Mouse (Mus musculus) kidney, embryonic 14.5 days (tissue): ENCODE results near the gene Espn. TPM values are rescaled to one million over a fixed set of nuclear protein-coding genes. Genes with fewer than 3 reads are reported as not detected.

Source experiments
- ATAC-seq: fragments of 200-750 bp; cut with Nextera tagmentation; 2 replicates; pipeline ENCODE4 v1.8.0; 2017; ENCODE audit warnings: moderate number of reproducible peaks, mild to moderate bottlenecking, moderate TSS enrichment, moderate library complexity; ENCODE audit not compliant: low FRiP score, low TSS enrichment
- H3K27ac ChIP-seq: fragments of 300-500 bp; sonication (generic); 2 replicates; pipeline ENCODE4 v1.5.1; 2014; ENCODE audit warnings: low read depth, mild to moderate bottlenecking, low read length, moderate library complexity, mixed read lengths
- H3K27me3 ChIP-seq: fragments of 300-500 bp; sonication (generic); 2 replicates; pipeline ENCODE4 v1.6.1; 2014; ENCODE audit warnings: mild to moderate bottlenecking, low read length; ENCODE audit not compliant: control insufficient read depth, insufficient read depth
- H3K36me3 ChIP-seq: fragments of 300-500 bp; sonication (generic); 2 replicates; pipeline ENCODE4 v1.6.1; 2014; ENCODE audit warnings: low read length, mixed read lengths; ENCODE audit not compliant: control insufficient read depth, insufficient read depth
- H3K4me1 ChIP-seq: fragments of 300-500 bp; sonication (generic); 2 replicates; pipeline ENCODE4 v1.6.1; 2014; ENCODE audit warnings: low read length, mixed read lengths; ENCODE audit not compliant: control insufficient read depth, insufficient read depth
- H3K4me2 ChIP-seq: fragments of 300-500 bp; sonication (generic); replicated peaks from 2 replicates; pipeline ENCODE4 v1.6.1; 2014; ENCODE audit warnings: low read depth, mild to moderate bottlenecking, low read length
- H3K4me3 ChIP-seq: fragments of 300-500 bp; sonication (generic); 2 replicates; pipeline ENCODE4 v1.5.1; 2014; ENCODE audit warnings: mild to moderate bottlenecking, low read length
- H3K9ac ChIP-seq: fragments of 300-500 bp; sonication (generic); 2 replicates; pipeline ENCODE4 v1.6.1; 2014; ENCODE audit warnings: low read depth, mild to moderate bottlenecking, low read length, moderate library complexity
- H3K9me3 ChIP-seq: fragments of 300-500 bp; sonication (generic); 2 replicates; pipeline ENCODE4 v1.6.1; 2016; ENCODE audit warnings: low read length; ENCODE audit not compliant: control insufficient read depth
- WGBS: fragments of 180-500 bp; shearing (Covaris S2); extraction: QIAGEN DNeasy Blood & Tissue Kit; methylation state at CpG from one replicate; pipeline ENCODE4 v1.1.7; 2014; 5-methylcytosine and 5-hydroxymethylcytosine counted together
- polyA plus RNA-seq: library from polyadenylated mRNA; unstranded; fragments of >200 nt; fragmentation: Nextera tagmentation; extraction: Ambion mirVana; gene quantifications from 2 replicates; pipeline ENCODE4 v1.2.1, GENCODE M21; 2014

Espn gene
- polyA plus RNA-seq, 1 experiment from 2014 or later: 36.1 TPM

GRCm38 (mm10) chr4:152182205-152182604 lies 30.0 kb upstream of the Espn start:
- whole genome bisulfite sequencing: 84% methylated on average over 10 of the region's 10 CpGs
- peaks cover 33% of the 10 kb centered on the region for H3K4me1 ChIP-seq
- no peak for ATAC-seq

DNA sequence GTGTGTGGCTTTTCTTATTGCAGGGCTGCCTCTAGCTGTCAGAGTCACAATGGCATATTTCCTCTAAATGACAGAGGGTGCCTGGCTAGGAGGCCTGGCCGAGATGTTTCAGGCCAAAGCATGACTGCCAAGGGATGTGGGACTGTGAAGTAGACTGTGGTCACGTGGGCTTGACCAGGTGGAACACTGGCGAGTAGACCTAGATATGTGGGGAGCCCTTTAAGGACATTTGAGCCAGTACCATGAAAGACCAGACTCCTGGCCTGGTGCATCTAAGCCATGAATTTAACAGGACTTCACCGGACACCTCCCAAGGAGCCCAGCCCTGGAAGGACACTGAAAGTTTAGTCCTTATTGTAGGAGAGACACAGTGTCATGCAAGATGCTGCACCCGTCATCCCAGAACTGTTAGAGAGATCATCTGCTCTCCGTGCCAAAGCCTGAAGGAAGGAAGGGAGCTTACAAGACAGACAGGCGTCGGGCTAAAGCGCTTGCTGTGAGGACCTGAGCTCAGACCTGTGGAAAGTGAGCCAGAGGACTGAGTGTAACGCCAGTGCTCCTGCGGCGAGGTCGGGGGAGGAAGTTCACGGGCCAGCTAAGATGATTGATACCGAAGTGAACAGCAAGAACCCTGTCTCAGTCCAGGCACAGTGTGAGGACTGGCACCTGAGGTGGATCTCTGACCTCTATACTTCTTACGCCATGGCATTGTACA lies 27.9 kb upstream of the Espn start:
- H3K4me2 ChIP-seq: no peak overlapping the region
- no peak overlapping the region for H3K4me3 ChIP-seq
- no peak overlapping the region for H3K27ac ChIP-seq
- H3K36me3 ChIP-seq: no peaks in the 10 kb centered on the region
- WGBS: 68% methylated on average over 16 of the region's 16 CpGs
- H3K9ac ChIP-seq: no peak overlapping the region
- no peaks in the 10 kb centered on the region for H3K9me3 ChIP-seq
- H3K4me1 ChIP-seq: peaks cover 12% of the 10 kb centered on the region
- ATAC-seq: no peak
- H3K27me3 ChIP-seq: peaks cover 5% of the 10 kb centered on the region

More at GRCm38 (mm10) chr4:152182205-152182604, 30.0 kb upstream of the Espn start:
- Histone ChIP-seq H3K4me2 (no peak overlapping the region), H3K36me3 (no peaks in the 10 kb centered on the region), H3K9me3 (no peaks in the 10 kb centered on the region), H3K27me3 (peaks cover 5% of the 10 kb centered on the region), H3K4me3 (no peak overlapping the region), H3K9ac (no peak overlapping the region), H3K27ac (no peak overlapping the region)

- H3K9ac ChIP-seq: peak overlapping the region; percentile 68; the same call in 1 of the 2 replicates
- 11% methylated on average over 16 of the region's 16 CpGs for WGBS
- H3K27me3 ChIP-seq: peaks cover 5% of the 10 kb centered on the region
- H3K27ac ChIP-seq: no peak overlapping the region
- H3K9me3 ChIP-seq: no peaks in the 10 kb centered on the region
- peak overlapping the region; percentile 76 for H3K4me3 ChIP-seq
- ATAC-seq: no peak
- H3K4me1 ChIP-seq: peaks cover 11% of the 10 kb centered on the region; the same call in 1 of the 2 replicates
- H3K36me3 ChIP-seq: no peaks in the 10 kb centered on the region
- H3K4me2 ChIP-seq: peak overlapping the region; percentile 96
These were observed 26.9 kb upstream of the Espn start for GRCm38 (mm10) chr4:152178916-152179705.

DNA sequence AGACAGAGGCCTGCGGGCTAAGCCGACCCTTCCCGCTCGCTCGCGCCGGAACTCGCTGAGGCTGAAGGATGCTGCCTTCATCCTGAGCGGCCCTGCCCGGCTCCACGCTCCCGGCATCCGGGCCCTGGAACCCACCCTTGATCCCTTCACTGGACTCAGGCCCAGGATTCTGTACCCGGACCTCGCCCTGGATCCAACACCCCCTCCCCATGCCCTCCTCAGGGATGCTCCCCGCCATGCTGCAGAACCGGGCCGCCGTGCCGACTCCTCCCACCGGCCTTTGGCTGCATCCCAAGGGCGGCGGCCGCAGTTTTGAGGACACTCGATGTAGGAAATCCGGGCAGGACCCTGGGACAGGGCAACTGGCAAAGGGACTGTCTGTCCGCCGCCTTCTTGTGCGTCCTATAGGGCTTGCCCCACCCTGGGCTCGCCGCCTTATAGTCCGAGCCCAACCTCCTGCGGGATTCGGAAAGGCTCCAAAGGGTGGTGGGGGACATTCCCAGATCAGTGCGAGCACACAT lies 26.2 kb upstream of the Espn start:
- Histone ChIP-seq H3K36me3 (no peaks in the 10 kb centered on the region), H3K4me2 (peak overlapping the region; percentile 96), H3K27me3 (peaks cover 5% of the 10 kb centered on the region), H3K9ac (peak overlapping the region; percentile 68), H3K4me1 (peaks cover 11% of the 10 kb centered on the region; the same call in 1 of the 2 replicates), H3K4me3 (peak overlapping the region; percentile 76), H3K27ac (peak overlapping the region; percentile 9; the same call in 1 of the 2 replicates), H3K9me3 (no peaks in the 10 kb centered on the region)
- under 1% methylated on average over 35 of the region's 35 CpGs for WGBS
- ATAC-seq: peak; percentile 66

DNA sequence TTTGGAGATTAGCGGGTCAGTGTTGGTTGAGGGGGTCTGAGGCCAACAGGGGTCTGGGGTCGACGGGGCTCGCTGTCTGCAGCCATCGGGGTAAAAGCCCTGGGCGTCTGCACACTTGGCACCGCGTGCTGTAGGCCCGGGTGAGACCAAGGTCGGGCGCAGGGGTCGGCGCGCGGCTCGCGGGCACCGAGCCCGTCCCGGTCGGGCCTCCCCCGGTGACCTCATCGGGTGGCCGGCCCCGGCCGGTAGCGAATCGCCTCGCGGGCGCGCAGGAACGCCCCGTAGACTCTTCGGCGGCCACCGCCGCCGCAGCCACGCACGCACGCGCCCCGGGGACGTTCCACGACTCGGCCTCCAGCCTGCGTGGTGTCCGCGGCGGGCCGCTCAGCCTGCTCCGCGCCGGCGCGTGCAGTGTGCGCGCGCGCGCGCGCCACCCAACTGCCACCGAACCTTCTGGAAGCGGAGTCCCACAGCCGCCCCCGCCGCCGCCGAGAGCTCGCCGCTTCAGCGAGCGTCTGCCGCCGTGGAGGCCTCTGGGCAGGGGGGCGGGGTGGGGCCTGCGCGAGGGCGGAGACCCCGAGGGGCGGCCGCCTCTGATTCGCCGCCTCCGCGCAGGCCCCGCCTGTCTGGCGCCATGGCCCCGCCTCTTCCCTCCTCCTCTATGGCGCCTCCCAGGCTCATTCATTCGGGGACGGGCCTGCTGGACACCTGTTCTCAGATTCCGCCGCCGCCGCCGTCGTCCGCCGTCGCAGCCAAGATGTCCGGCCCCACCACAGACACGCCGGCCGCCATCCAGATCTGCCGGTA lies 25.6 kb upstream of the Espn start, which contains the start of gene Acot7:
Acot7 (plus strand) TSS at position 598 of the 807 bp plus-strand sequence.
- no peaks in the 10 kb centered on the region for H3K36me3 ChIP-seq

DNA sequence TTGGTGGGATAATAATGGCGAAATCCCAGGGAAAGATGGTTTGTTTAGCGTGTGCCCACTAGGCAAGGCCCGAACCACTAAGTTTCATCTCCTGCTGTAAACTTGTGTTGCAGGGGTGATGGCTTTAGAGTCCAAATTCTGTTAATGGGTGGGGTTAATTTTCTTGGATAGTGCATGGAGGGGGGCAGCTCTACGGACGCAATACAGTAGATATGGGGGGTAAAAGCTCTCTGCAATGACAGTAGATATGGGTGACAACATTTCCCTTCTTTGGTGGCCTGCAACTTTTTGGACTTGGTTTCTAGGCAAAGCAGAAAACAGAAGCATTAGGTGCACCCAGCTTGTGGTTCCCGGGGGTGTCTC lies 25.0 kb upstream of the Espn start:
- Histone ChIP-seq H3K36me3 (no peaks in the 10 kb centered on the region), H3K9me3 (no peaks in the 10 kb centered on the region), H3K27me3 (peaks cover 5% of the 10 kb centered on the region), H3K9ac (peak overlapping the region; percentile 76), H3K4me1 (peaks cover 11% of the 10 kb centered on the region; the same call in 1 of the 2 replicates), H3K27ac (0 out of 2 replicates have a peak overlapping the region, but pooled peaks have one; percentile 7), H3K4me2 (peak overlapping the region; percentile 96), H3K4me3 (peak overlapping the region; percentile 76)
- ATAC-seq: no peak
- 72% methylated on average over 6 of the region's 6 CpGs for WGBS

More for the DNA sequence above, 25.6 kb upstream of the Espn start, which contains the start of gene Acot7:
- ATAC-seq: peak; percentile 97
- Histone ChIP-seq H3K27me3 (peaks cover 5% of the 10 kb centered on the region), H3K4me3 (peak within 1 kb of the TSS; percentile 76), H3K4me1 (peaks cover 11% of the 10 kb centered on the region; the same call in 1 of the 2 replicates), H3K27ac (peak within 1 kb of the TSS; percentile 9; the same call in 1 of the 2 replicates), H3K4me2 (peak within 1 kb of the TSS; percentile 96), H3K9me3 (no peaks in the 10 kb centered on the region), H3K9ac (peak within 1 kb of the TSS; percentile 76)
- under 1% methylated on average over 91 of the region's 108 CpGs for WGBS

DNA sequence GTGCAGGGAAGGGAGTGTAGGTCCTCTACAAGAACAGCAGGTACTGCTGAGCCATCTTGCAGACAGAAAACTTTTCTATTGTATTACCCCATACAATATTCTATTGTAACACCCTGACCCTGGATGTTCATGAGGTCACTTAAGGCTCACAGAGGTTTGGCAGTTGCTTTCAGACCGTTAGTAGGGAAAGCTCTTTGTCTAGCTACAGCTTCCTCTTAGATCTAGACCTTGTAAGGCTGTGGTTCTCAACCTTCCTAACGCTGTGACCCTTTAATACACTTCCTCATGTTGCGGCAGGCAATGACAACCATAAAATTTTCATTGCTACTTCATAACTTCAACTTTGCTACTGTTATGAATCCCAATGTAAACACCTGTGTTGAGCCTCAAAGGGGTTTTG lies 24.5 kb upstream of the Espn start:
- whole genome bisulfite sequencing: 76% methylated on average over 3 of the region's 3 CpGs
- H3K27ac ChIP-seq: no peak overlapping the region
- no peaks in the 10 kb centered on the region for H3K36me3 ChIP-seq
- peaks cover 5% of the 10 kb centered on the region for H3K27me3 ChIP-seq
- H3K4me2 ChIP-seq: no peak overlapping the region
- H3K4me1 ChIP-seq: peaks cover 11% of the 10 kb centered on the region; the same call in 1 of the 2 replicates
- H3K9me3 ChIP-seq: 0 out of 2 replicates have a peak, but pooled peaks cover under 1% of the 10 kb centered on the region
- no peak overlapping the region for H3K4me3 ChIP-seq
- H3K9ac ChIP-seq: no peak overlapping the region
- ATAC-seq: no peak

DNA sequence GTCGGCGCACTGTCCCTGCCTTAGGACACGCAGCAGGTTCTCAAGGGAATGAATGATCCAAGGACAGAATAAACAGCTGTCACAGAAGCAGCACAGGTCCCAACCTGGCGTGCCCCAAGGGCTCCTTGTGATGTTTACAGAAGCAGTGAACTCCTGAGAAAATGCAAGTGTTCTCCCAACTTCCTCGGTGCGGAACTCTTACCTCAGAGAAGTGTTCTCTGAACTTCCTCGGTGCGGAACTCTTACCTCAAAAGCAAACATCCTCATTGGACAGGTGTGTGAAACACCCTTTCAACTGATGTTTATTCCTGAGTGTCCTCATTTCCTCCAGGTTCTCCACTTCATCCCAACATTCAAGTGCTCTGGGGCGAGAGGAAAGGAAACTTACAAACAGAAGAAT lies 21.8 kb upstream of the Espn start:
- Histone ChIP-seq H3K36me3 (no peaks in the 10 kb centered on the region), H3K9me3 (0 out of 2 replicates have a peak, but pooled peaks cover 2% of the 10 kb centered on the region), H3K27me3 (peaks cover 4% of the 10 kb centered on the region; the same call in 1 of the 2 replicates), H3K9ac (no peak overlapping the region), H3K4me1 (peaks cover 6% of the 10 kb centered on the region; the same call in 1 of the 2 replicates), H3K4me3 (no peak overlapping the region), H3K4me2 (no peak overlapping the region), H3K27ac (no peak overlapping the region)
- 82% methylated on average over 9 of the region's 9 CpGs for WGBS
- no peak for ATAC-seq
